Mouse (Mus musculus) splenic B cell, adult 2 months (primary cell): ENCODE measurements at regions not wholly inside any gene's neighbourhood (a gene's known extent, or its start where the extent isn't known, plus 50 kb on each side); places are given as distances from the start of the nearest gene placed in this dataset.
"Not testable (repeated sequence)": the region's sequence is repeated elsewhere in the genome, so short reads cannot be mapped to it uniquely, and the experiment has no call there.

Source experiments
- DNase-seq: peaks from one replicate; pipeline ENCODE4 v3.0.0-alpha.2; 2011; ENCODE audit warnings: low read depth, low spot score
- H3K27me3 ChIP-seq: 2 replicates; pipeline ENCODE4 v1.6.1; 2012; ENCODE audit warnings: mild to moderate bottlenecking, low read length, moderate library complexity, mixed read lengths; ENCODE audit not compliant: control insufficient read depth, poor library complexity, insufficient read depth, severe bottlenecking
- H3K36me3 ChIP-seq: 2 replicates; pipeline ENCODE4 v1.6.1; 2012; ENCODE audit warnings: mild to moderate bottlenecking, low read length, moderate library complexity, mixed read lengths; ENCODE audit not compliant: control insufficient read depth, poor library complexity, insufficient read depth, severe bottlenecking

DNA sequence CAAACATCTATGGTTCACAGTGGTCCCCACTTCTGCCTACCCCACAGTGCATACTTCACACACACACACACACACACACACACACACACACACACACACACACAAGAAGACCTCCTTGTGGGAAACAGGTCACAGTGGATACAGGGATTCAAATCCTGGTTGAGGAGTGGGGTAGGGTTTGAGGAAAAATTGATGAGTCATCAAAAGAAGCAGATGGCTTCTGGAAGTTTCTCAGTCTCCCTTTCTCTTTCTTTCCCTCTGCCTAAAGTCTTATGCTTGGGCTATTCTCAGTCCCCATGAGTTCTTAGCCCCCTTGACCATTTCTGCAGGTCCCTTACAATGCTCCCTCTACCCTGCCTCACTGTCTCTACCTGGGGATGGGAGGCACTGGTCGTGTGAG is 56.4 kb downstream of the Rassf10 start:
- DNase-seq, result no peak
- Histone ChIP-seq H3K36me3 (no peaks in the 10 kb centered on the region; the same call in 1 of the 2 replicates), H3K27me3 (no peaks in the 10 kb centered on the region)

DNA sequence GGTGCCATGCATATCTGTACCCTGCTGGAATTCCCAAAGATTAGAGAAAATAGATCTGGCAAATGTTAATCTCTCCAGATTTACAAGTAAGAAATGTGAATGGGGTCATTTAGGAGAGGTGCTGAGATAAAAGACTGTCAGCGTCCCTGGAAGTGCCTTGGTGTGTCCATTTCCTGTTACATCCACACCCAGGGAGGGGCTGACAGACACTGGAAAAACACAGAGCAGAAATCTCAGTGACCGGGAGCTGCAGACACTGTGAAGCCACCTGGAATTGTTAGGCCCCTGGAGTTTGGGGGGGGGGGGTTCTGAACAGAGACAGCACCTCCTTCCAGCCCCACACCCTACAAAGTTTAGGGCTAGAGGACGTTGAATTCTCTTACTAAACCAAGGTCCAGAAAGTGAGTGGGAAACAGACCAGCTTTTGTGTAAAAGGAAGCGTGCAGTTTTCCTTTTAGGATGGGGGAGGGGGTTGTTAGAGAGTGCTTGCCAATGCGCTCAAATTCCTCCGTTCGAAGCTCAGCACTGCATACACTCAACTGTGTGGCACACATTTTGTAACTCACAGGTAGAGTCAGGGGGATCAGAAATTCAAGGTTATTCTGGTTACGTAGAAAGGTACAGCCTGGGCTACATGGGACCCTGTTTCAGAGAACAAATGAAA is 63.5 kb downstream of the Rassf10 start:
- Histone ChIP-seq H3K36me3 (no peaks in the 10 kb centered on the region), H3K27me3 (no peaks in the 10 kb centered on the region)
- no peak for DNase-seq

DNA sequence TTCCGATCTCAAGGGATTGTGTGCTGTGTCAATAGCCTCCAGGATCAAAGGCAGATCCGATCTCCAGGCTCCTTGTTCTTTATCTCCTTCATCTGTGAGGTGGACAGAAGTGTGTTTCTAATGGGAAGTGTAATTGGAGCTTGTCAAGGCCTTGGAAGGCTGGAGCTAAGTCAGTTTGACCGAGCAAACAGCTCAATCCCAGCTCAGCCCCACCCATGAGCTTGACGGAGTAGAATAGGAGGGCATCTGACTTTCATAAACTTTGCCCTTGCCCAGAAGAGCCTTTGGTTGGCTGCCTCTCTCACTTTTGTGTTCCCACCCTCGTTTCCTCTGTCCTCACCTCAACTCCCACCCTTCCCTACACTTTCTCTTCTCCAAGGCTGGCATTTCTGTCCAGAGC is 67.7 kb downstream of the Rassf10 start:
- DNase-seq, result no peak
- Histone ChIP-seq H3K36me3 (no peaks in the 10 kb centered on the region), H3K27me3 (no peaks in the 10 kb centered on the region)

DNA sequence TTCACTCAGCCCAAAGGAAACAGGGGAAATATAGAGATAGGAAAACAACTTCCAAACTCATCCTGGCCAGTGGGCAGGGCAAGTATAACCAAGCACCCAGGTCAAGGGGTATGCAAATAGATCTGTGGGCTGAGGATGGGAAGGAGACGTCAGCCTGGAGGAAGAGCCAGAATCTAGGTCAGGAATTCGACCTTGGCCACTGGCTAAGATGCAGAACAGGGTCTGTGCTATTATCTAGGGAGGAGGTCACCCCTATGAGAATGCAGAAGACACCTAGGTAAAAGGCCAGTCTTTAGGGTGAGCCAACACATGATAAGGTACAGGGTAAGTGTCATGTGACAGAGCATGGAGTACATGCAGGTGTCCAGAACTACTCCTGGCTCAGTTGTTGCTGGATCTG is 68.8 kb downstream of the Rassf10 start:
- DNase-seq, result no peak
- Histone ChIP-seq H3K27me3 (no peaks in the 10 kb centered on the region), H3K36me3 (no peaks in the 10 kb centered on the region)

DNA sequence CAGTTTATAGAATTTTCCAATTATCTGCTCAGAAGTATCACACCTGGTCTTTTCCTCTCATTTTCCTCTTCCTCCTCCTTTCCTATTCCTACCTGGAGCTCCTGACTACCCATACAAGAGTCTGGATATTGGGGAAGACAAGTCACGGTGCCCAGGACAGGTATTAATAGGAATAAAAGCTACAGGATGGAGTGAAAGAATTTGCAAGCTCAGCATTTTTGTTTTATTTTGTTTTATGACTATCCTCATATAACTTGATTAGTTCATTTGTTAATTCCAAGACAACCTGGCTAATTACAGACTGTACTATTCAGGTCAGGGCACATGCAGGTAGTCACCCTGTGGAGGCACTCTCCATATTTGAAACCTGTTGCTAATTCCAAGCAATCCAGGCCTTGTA is 72.0 kb downstream of the Rassf10 start:
- H3K27me3 ChIP-seq, result no peaks in the 10 kb centered on the region
- no peaks in the 10 kb centered on the region for H3K36me3 ChIP-seq
- DNase-seq, result no peak

DNA sequence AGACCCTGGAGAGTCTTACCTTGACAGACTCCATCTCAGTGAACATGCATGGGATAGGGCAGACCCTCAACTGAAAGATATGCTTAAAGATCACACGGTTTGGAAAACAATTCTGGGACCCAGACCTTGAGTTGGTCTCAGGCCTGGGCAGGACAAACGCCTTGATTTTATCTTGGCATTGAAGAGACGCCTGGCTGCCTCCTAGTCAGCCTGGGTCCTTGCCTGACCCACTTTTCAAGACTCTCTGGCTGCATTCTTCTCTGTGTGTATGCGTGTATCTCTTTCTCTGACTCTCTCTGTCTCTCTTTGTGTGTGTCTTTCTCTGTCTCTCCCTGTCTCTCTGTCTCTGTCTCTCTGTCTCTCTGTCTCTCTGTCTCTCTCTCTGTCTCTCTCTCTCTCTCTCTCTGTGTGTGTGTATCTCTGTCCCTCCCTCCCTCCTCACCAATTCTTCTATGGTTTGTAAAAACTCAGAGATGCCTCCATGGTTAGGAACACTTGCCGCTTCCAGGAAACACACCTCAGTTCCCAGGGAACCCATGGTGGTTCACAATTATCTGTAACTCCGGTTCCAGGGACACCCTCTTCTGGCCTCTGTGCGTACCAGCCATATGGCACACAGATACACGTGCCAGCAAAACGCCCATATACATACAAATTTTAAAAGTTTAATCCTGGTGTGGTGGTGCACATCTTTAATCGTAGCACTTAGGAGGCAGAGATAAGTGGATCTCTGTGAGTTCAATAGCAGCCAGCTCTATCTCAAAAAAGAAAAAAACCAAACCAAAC is 72.7 kb downstream of the Rassf10 start:
- Histone ChIP-seq H3K36me3 (no peaks in the 10 kb centered on the region), H3K27me3 (no peaks in the 10 kb centered on the region)
- DNase-seq, result no peak

DNA sequence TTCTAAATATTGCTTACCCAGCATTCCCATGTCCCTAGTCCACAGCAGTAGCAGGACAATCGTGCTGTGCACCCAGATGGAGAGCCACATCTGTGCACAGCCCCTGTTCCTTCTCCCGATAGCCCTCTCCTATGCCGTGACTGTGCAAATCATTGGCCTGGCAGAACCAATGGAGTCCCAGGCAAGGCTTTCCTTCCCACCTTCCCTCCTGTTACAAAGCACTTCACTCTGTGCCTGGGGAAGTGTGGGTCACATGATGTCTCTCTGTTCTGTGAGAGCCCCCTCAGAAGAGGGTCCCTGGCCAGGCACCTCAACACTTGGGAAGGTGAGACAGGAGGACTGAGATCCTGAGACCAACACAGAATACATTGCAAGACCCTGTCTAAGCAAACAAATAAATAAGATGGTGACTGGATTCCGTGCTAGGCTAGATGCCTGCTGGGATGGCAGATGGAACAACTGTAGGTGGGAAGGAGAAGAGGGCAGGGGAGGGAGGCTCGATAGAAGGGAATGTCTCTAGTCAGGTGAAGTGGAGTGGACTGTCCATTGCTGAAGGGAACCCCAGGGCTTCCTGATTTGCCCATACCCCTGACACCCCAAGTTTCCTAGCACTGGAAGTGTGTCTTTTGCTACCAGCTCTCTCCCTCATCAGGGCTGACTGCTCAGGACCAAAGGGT is 73.5 kb downstream of the Rassf10 start:
- no peaks in the 10 kb centered on the region for H3K27me3 ChIP-seq
- DNase-seq, result no peak

DNA sequence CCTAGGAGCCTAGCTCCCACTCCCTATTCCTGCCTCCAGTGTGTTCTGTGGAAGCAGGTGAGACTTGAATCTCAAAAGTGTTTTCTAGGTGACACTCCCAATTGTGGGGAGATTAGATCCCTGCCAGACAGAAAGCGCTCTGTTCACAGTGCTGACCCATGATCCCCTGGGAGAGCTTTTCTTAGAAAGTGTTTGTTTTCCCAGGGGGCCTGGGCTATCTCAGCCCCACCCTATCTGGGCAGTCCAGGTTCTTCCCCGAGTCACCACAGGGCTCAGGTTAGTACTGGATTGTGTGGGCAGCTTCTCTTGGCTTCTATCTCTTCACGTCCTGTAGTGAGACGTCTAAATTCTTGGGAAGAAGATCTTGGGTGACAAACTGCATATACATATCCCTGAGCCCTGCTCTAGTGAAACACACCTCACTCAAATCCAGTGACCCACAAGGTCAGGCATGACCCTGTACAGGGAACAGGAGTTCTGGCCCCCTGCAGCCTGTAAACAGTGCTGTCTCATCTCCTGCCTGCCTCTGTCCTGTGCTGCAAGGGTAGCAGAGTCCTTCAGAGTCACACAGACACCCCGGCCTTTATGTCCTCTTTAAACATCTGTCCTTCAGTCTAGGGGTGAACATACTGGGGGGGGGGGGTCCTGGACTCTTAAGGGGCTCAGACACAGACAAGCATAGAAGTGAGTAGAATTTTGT is 76.4 kb downstream of the Rassf10 start:
- H3K36me3 ChIP-seq, result no peaks in the 10 kb centered on the region

More for the DNA sequence above, 73.5 kb downstream of the Rassf10 start:
- H3K36me3 ChIP-seq, result no peaks in the 10 kb centered on the region

DNA sequence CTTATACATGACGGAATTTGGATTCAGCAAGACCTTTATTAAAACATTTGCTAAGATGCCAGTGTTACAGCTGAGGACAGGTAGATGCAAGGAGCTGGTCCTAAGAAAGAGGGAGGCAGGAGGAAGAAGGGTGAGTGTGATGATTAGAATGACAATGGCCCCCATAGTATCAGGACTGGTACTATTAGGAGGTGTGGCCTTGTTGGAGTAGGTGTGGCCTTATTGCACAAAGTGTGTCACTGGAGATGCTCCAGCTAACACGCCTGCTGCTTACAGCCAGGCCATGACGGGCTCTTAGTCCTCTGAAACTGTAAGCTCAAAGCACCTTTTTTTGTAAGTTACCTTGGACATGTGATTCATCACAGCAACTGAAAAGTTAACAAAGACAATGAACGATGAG is 82.0 kb downstream of the Rassf10 start:
- no peaks in the 10 kb centered on the region for H3K27me3 ChIP-seq
- H3K36me3 ChIP-seq, result no peaks in the 10 kb centered on the region
- DNase-seq, result no peak

More for the DNA sequence above, 76.4 kb downstream of the Rassf10 start:
- DNase-seq, result no peak
- no peaks in the 10 kb centered on the region for H3K27me3 ChIP-seq

DNA sequence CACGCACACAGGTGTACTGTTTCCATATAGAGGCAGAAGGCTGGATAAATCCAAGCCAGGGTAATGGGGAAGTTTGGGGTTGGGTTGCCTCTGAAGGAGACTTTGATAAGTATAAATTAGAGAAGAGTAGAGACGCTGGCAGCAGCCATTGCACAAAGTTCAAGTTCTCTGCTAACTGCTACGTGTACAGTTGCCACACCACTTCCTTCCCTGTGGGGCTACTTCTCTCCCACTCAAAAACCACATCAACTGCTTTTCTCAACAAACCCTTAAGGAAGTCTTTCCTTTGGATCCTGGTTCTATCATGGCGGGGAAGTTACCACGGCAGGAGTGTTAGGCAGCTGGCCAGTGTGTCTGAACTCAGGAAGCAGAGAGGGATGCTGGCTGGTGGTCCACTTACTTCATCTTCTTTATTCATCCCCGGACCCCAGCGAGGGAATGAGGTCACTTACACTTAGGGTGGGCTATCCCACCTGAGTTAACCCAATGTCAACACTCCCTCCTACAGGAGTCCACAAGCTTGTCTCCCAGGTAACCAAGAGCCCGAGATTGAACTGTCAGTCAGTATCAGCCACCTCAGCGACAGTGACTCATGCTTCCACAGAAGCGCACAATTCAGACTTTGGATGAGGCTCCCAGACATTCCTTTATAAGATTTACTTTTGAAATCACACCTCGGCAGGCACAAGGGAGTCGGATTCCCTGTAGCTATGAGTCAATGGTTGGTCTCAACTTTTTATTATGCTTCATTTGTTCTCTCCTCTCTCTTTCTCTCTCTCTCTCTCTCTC is 84.3 kb downstream of the Rassf10 start:
- no peaks in the 10 kb centered on the region for H3K36me3 ChIP-seq
- no peak for DNase-seq
- H3K27me3 ChIP-seq, result no peaks in the 10 kb centered on the region

DNA sequence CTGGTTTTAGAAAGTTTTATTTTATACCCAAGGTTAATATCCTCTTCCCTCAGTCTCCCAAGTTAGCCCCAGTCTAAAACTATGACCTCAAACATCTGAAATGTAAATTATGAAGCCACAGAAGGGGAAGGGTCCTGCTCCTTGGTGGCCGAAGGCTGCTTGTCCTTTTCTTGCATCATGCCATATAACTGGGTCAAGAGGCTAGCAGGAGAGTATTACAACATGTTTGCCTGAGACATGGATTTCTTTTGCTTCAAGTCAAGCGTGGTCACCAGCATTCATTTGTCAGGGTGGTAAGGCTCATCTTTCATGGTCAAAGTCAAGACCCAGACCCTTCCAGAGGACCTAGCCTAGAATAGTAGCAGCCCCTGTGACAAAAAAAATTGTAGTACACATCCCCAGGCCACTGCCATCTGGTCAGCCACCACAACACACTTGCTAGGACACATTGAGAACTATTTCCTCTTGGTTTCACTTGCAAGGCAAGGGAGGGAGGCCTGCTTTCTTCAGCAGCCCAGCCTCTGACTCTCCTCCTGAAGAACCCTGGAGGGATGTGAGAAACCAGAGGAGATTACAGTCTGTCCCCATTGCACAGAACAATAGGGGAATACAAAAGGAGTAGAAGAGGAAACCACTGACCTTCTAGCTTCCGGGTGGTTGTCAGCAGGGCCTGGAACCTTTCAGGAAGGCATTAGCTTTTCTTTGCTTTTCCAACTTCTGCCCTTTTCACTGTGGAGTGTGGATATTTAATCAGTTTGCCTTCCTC is 85.3 kb downstream of the Rassf10 start:
- Histone ChIP-seq H3K27me3 (no peaks in the 10 kb centered on the region), H3K36me3 (no peaks in the 10 kb centered on the region)
- no peak for DNase-seq

DNA sequence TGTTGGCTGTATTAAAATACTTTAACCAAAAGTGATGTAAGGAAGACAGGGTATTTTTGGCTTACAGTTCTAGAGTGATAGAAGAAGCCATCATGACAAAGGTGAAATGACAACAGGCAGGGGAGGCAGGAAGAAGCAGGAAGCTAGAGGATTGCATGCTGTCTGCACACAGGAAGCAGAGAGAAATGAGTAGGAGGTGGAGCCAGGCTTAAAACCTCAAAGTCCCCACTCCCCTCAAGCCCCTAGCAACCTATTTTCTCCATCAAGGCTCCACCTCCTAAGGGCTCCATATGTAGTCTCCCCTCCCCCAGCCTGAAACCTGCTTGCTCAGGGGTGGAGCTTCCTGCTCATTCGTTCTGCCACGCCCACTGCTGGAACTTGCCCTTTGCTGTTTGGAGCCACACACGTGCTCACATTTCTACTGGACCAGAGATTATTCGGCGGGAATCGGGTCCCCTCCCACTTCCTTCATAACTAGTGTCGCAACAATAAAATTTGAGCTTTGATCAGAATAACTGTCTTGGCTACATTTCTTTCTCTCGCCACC is 91.9 kb downstream of the Rassf10 start:
- not testable (repeated sequence) for H3K36me3 ChIP-seq, H3K27me3 ChIP-seq, DNase-seq

DNA sequence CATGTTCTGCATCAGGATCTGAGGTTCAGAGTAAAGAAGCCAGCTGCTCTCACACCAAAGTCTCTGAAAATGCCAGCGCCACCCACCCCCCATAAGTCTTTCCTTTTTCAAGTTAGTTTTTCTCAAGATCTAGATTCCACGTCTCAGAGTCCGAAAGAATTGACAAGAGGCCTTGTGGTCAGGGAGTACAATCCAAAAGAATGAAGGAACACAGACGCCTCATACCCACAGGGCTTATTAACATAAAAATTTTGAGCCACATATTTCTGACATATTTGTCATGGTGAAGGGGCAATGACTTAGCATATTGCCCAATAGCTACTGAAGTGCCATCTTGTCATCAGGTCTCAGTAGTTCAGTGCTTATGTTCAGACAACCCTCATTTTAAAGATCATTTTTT is 92.6 kb downstream of the Rassf10 start:
- DNase-seq, result no peak
- Histone ChIP-seq H3K27me3 (no peaks in the 10 kb centered on the region), H3K36me3 (no peaks in the 10 kb centered on the region)
